Mouse (Mus musculus) embryonic facial prominence, embryonic 11.5 days (tissue): ENCODE measurements around the gene Xxylt1. TPM values are rescaled to one million over a fixed set of nuclear protein-coding genes. Genes with fewer than 3 reads are reported as not detected.

ENCODE experiments used
- ATAC-seq: fragments of 200-750 bp; cut with Nextera tagmentation; replicated peaks from 2 replicates; pipeline ENCODE4 v1.8.0; 2017; ENCODE audit warnings: low read depth; ENCODE audit not compliant: insufficient number of reproducible peaks, low FRiP score, low TSS enrichment
- DNase-seq: peaks from one replicate; pipeline ENCODE4 v3.0.0-alpha.2; 2015; ENCODE audit warnings: low spot score
- H3K27ac ChIP-seq: fragments of 300-500 bp; sonication (generic); replicated peaks from 2 replicates; pipeline ENCODE4 v1.5.1; 2014; ENCODE audit warnings: mild to moderate bottlenecking, low read depth, low read length, control low read depth
- H3K27me3 ChIP-seq: fragments of 300-500 bp; sonication (generic); 2 replicates; pipeline ENCODE4 v1.6.1; 2014; ENCODE audit warnings: mild to moderate bottlenecking, low read length, moderate library complexity, mixed read lengths; ENCODE audit not compliant: control insufficient read depth, insufficient read depth
- H3K36me3 ChIP-seq: fragments of 300-500 bp; sonication (generic); replicated peaks from 2 replicates; pipeline ENCODE4 v1.6.1; 2014; ENCODE audit warnings: low read depth, mild to moderate bottlenecking, low read length, moderate library complexity, mixed read lengths; ENCODE audit not compliant: control insufficient read depth, insufficient read depth
- H3K4me1 ChIP-seq: fragments of 300-500 bp; sonication (generic); 2 replicates; pipeline ENCODE4 v1.6.1; 2014; ENCODE audit warnings: low read length, mixed read lengths; ENCODE audit not compliant: control insufficient read depth, insufficient read depth
- H3K4me2 ChIP-seq: fragments of 300-500 bp; sonication (generic); 2 replicates; pipeline ENCODE4 v1.6.1; 2014; ENCODE audit warnings: low read depth, mild to moderate bottlenecking, control low read depth, low read length, moderate library complexity
- H3K4me3 ChIP-seq: fragments of 300-500 bp; sonication (generic); 2 replicates; pipeline ENCODE4 v1.5.1; 2014; ENCODE audit warnings: low read depth, low read length, control low read depth
- H3K9ac ChIP-seq: fragments of 300-500 bp; sonication (generic); replicated peaks from 2 replicates; pipeline ENCODE4 v1.6.1; 2014; ENCODE audit warnings: mild to moderate bottlenecking, control low read depth, low read length
- H3K9me3 ChIP-seq: fragments of 300-500 bp; sonication (generic); replicated peaks from 2 replicates; pipeline ENCODE4 v1.6.1; 2016; ENCODE audit warnings: mild to moderate bottlenecking, low read length, inconsistent platforms, mixed read lengths; ENCODE audit not compliant: control insufficient read depth
- WGBS: fragments of 180-500 bp; shearing (Covaris S2); extraction: QIAGEN DNeasy Blood & Tissue Kit; methylation state at CpG from one replicate; pipeline ENCODE4 v1.1.7; 2014; 5-methylcytosine and 5-hydroxymethylcytosine counted together
- polyA plus RNA-seq: library from polyadenylated mRNA; unstranded; fragments of >200 nt; fragmentation: Nextera tagmentation; extraction: Ambion mirVana; gene quantifications from 2 replicates; pipeline ENCODE4 v1.2.1, GENCODE M21; 2014

The Xxylt1 gene
- 16.3 and 18.8 TPM in 2 replicates for polyA plus RNA-seq

DNA sequence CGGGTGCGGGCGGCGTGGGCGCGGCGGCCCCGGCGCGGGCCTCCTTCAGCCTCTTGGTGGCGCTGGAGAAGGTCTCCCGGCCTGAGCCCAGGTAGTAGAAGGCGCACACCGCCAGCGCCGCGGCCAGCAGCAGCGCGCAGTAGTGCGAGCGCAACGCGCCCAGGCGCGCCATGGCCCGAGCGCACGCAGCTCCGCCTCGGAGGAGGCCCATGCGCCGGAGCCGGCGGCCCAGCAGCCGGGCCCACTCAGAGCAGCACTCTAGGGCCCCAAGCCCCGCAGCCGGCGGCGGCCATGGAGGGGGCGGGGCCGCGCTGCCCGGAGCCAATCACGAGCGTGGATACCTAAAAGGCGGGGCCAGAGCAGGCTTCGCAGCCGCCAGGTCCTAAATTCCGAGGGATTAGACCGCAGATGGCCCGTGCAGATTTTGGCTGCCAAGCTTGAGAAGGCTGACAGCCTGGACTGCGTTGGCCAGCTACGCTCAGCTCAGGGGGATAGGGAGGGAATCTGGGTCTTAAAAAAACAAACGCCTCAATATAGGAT is at the start of gene Xxylt1:
Xxylt1 (minus strand) TSS at position 308 of the 540 bp plus-strand sequence.
- peak; percentile 97 for DNase-seq
- no peaks in the 10 kb centered on the region for H3K4me1 ChIP-seq
- H3K4me3 ChIP-seq, result peak within 1 kb of the TSS; percentile 66
- H3K36me3 ChIP-seq, result no peaks in the 10 kb centered on the region
- H3K4me2 ChIP-seq, result peak within 1 kb of the TSS; percentile 98
- WGBS, result under 1% methylated on average over 53 of the region's 54 CpGs
- no peaks in the 10 kb centered on the region for H3K27me3 ChIP-seq
- peak within 1 kb of the TSS; percentile 83 for H3K9ac ChIP-seq
- no peaks in the 10 kb centered on the region for H3K9me3 ChIP-seq
- ATAC-seq, result peak; percentile 98
- H3K27ac ChIP-seq, result peak within 1 kb of the TSS; percentile 74

DNA sequence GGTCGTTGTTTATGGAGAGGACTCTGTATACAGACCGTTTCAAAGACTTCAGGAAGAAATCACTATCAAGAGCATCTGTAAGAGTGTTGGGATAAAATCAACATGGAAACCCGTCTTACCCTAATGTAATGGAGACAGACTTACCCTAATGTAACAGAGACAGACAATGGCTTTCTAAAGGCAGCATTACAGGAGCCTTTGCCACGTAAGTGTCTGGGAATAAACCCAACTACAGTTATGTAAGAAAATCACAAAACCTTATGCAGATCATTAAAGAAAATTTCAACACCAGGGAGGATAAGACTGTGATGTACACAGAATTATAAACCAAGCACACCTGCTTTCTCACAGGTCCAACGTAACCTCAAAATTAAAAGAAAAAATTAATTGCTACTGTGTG is 46.9 kb upstream of the Xxylt1 start:
- H3K27me3 ChIP-seq, result no peaks in the 10 kb centered on the region

DNA sequence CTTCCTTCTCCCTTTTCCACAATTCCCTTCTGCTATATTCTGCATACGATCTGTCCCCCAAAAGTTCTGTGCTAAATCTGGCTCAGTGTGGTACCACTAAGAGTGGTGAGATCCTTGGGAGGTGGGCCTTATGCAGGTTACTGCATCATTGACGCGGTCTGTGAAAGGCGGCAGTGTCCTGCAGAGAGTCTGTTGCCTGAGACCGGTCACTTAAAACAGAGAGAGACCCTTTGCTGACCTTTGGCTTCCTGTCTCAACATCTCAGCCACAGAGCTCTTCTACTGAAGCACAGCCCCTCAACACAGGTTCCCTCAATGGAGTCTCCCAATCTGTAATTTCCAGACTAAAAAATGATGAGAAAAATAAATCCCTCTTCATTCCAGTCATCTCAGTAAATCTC is 43.8 kb upstream of the Xxylt1 start:
- H3K9me3 ChIP-seq, result no peaks in the 10 kb centered on the region
- H3K27me3 ChIP-seq, result no peaks in the 10 kb centered on the region
- H3K4me1 ChIP-seq, result no peaks in the 10 kb centered on the region
- no peak overlapping the region for H3K9ac ChIP-seq
- H3K4me3 ChIP-seq, result no peak overlapping the region
- H3K27ac ChIP-seq, result no peak overlapping the region
- H3K36me3 ChIP-seq, result no peaks in the 10 kb centered on the region
- no peak for DNase-seq
- 45% methylated on average over 5 of the region's 5 CpGs for WGBS
- H3K4me2 ChIP-seq, result no peak overlapping the region
- no peak for ATAC-seq

More for the DNA sequence above, 46.9 kb upstream of the Xxylt1 start:
- Histone ChIP-seq H3K4me1 (no peaks in the 10 kb centered on the region), H3K27ac (no peak overlapping the region), H3K4me2 (no peak overlapping the region), H3K9me3 (no peaks in the 10 kb centered on the region), H3K9ac (no peak overlapping the region), H3K36me3 (no peaks in the 10 kb centered on the region), H3K4me3 (no peak overlapping the region)
- no peak for ATAC-seq
- 81% methylated on average over 5 of the region's 5 CpGs for WGBS
- DNase-seq, result no peak

DNA sequence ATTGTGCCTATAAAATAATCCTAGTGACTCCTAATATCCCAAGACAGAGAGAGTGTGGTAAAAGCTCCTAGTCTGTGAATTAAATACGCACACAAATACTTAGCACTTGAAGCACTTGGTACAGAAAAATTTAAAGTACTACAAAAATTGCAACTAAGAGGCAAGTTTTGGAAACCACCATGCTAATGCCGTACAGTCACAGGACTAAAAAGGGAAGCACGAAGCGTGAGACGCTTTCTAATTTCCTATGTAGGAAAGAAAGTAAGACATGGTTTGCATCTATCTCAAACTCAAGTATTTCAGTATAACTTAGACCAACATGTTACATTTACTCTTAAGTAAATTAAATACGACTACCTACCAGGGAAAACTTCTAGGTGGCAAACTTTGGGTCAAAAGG is 40.4 kb upstream of the Xxylt1 start:
- DNase-seq (no peak), ATAC-seq (no peak)
- H3K4me3 ChIP-seq, result no peak overlapping the region
- H3K27me3 ChIP-seq, result no peaks in the 10 kb centered on the region
- 96% methylated on average over 6 of the region's 6 CpGs for WGBS
- no peaks in the 10 kb centered on the region for H3K9me3 ChIP-seq
- no peak overlapping the region for H3K4me2 ChIP-seq
- no peak overlapping the region for H3K9ac ChIP-seq
- H3K36me3 ChIP-seq, result no peaks in the 10 kb centered on the region
- no peak overlapping the region for H3K27ac ChIP-seq
- H3K4me1 ChIP-seq, result no peaks in the 10 kb centered on the region

DNA sequence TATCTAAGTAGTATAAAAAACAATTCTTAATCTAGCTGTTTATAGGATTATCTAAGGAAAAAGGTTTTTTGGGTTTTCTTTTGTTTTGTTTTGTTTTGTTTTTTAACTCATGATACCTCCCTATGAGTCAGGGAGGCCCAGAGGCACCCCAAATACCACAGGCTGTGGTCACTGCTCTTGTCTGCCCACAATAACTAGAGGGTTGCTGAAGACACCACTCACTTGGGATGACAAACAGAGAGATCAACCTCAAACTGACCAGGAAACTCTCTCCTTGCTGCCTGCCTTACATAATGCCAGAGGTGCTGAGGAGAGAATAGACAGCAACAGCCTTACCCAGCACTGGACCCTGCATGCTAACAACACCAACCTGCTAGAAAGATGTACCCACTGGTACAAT is 32.4 kb upstream of the Xxylt1 start:
- Histone ChIP-seq H3K4me3 (no peak overlapping the region), H3K9me3 (no peaks in the 10 kb centered on the region), H3K36me3 (peaks cover 8% of the 10 kb centered on the region), H3K4me2 (no peak overlapping the region), H3K4me1 (no peaks in the 10 kb centered on the region), H3K9ac (no peak overlapping the region), H3K27ac (no peak overlapping the region), H3K27me3 (no peaks in the 10 kb centered on the region)
- DNase-seq (no peak), ATAC-seq (no peak)

DNA sequence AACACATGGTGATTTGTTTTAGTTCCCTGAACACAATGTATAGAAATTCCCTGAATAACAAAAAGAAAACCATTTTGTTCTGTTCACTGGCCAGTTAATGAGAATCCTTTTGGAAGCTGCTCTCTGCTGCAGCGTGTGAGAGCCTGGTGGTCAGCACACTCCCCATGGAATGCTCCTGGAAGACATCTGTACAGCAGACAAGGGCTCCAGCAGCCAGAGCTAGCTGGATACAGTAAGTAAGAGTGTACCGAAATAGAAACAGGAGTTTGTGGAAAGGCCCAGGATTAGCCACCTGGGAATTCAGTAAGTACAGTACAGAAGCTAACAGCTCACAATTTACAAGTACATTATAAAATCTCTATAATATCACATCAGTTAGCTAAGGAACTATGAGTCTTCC is 20.1 kb upstream of the Xxylt1 start:
- H3K4me1 ChIP-seq, result no peaks in the 10 kb centered on the region
- 75% methylated on average over 2 of the region's 2 CpGs for WGBS
- no peak overlapping the region for H3K4me2 ChIP-seq
- ATAC-seq, result no peak
- H3K36me3 ChIP-seq, result no peaks in the 10 kb centered on the region; the same call in 1 of the 2 replicates
- H3K27me3 ChIP-seq, result no peaks in the 10 kb centered on the region
- H3K9me3 ChIP-seq, result no peaks in the 10 kb centered on the region
- H3K27ac ChIP-seq, result no peak overlapping the region
- H3K9ac ChIP-seq, result no peak overlapping the region
- no peak overlapping the region for H3K4me3 ChIP-seq
- DNase-seq, result no peak

DNA sequence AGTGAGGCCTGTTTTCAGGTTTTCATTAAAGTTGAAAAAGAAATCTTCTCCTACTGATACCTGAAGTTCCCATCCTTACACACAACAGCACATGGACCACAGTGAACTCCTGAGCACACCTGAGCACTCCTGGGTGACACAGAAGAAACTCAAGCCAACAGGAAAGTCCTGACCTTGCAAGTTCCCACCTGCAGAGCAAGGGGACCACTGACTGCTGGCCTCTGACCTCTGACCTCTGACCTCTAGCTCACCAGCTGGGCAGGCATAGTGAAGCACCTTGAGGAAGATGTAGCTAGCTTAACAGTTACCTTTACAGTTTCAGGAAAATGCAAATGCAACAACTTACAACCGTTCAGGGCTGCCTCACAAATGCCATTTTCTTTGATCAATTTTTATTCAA is 18.7 kb upstream of the Xxylt1 start:
- Histone ChIP-seq H3K9me3 (no peaks in the 10 kb centered on the region), H3K36me3 (no peaks in the 10 kb centered on the region; the same call in 1 of the 2 replicates), H3K27me3 (no peaks in the 10 kb centered on the region), H3K4me2 (no peak overlapping the region), H3K9ac (no peak overlapping the region), H3K4me3 (no peak overlapping the region), H3K4me1 (no peaks in the 10 kb centered on the region), H3K27ac (no peak overlapping the region)
- WGBS, result 85% methylated on average over 1 of the region's 1 CpGs
- DNase-seq (no peak), ATAC-seq (no peak)

DNA sequence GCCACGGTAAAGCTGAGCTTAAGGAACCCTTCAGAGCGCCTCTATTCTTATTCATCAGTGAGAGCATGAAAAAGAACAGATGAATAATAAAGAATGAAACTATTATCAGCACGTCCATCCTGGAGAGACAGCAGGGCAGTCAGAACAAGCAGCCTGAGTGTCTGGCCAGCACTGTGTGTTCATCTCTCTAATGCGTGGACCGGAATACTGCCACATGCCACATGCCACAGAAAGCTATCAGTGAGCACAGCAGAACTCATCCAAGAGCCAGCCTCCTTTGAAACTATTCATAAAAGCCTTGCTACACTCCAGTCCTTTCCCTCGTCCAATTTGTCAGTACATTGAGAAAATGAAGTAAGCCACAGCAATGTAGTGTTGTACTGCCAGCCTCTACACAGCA is 12.8 kb upstream of the Xxylt1 start:
- no peak overlapping the region for H3K4me3 ChIP-seq
- H3K9me3 ChIP-seq, result no peaks in the 10 kb centered on the region
- no peak overlapping the region for H3K27ac ChIP-seq
- H3K4me1 ChIP-seq, result no peaks in the 10 kb centered on the region
- 80% methylated on average over 6 of the region's 6 CpGs for WGBS
- DNase-seq (no peak), ATAC-seq (no peak)
- no peaks in the 10 kb centered on the region for H3K27me3 ChIP-seq
- no peak overlapping the region for H3K4me2 ChIP-seq
- H3K36me3 ChIP-seq, result no peaks in the 10 kb centered on the region
- H3K9ac ChIP-seq, result no peak overlapping the region
